Mouse (Mus musculus): ENCODE results near the gene 1110059E24Rik. TPM values are rescaled to one million over a fixed set of nuclear protein-coding genes. Genes with fewer than 3 reads are reported as not detected.

The 1110059E24Rik gene
- 17.1 TPM for polyA plus RNA-seq (2012; fragmentation: generic; extraction: Trizol)
- long read RNA-seq, experiment 1, transcript 1110059E24Rik-207 (3 exons, 942 nt) = minor isoform, 6 of 26 reads
- long read RNA-seq, experiment 1, transcript 1110059E24Rik-201 (4 exons, 1,614 nt) = major isoform, 17 of 26 reads
- long read RNA-seq, experiment 1, partial matches to known transcripts = 0 of 26 reads
- long read RNA-seq, experiment 1, other reads (novel, unspliced or antisense) = 3 of 26 reads
- long read RNA-seq, experiment 2, transcript 1110059E24Rik-201 (4 exons, 1,614 nt) = major isoform, 69 of 96 reads
- long read RNA-seq, experiment 2, transcript 1110059E24Rik-207 (3 exons, 942 nt) = minor isoform, 23 of 96 reads
- long read RNA-seq, experiment 2, partial matches to known transcripts = 0 of 96 reads
- long read RNA-seq, experiment 2, other reads (novel, unspliced or antisense) = 4 of 96 reads

GRCm38 (mm10) chr19:21652285-21653171 is at the start of gene 1110059E24Rik:
Gene 1110059E24Rik, minus strand, starts transcription at chr19:21652976.
- Histone ChIP-seq H3K27me3 (ENCODE audit: control insufficient read depth, insufficient read depth, insufficient read length) (no peaks in the 10 kb centered on the region), H3K36me3 (ENCODE audit: control insufficient read depth, insufficient read depth) (peaks cover 13% of the 10 kb centered on the region), H3ac (ENCODE audit: control insufficient read depth, insufficient read length, low read depth) (peak within 1 kb of the TSS; percentile 64), H3K79me2 (ENCODE audit: control insufficient read depth, insufficient read depth) (peaks cover 92% of the 10 kb centered on the region), H3K79me3 (ENCODE audit: low read depth) (peaks cover 80% of the 10 kb centered on the region), H3K4me3 (ENCODE audit: insufficient read depth, poor library complexity, severe bottlenecking) (peak within 1 kb of the TSS; percentile 81)
- TF ChIP-seq USF1 (IDR thresholded peaks at IDR 0.05; ENCODE audit: low read depth) = peak; percentile 99
- no peak for TF ChIP-seq CTCF (IDR thresholded peaks at IDR 0.05; ENCODE audit: control insufficient read depth, insufficient read depth, insufficient read length)
- no peak for TF ChIP-seq FOSL1 (IDR thresholded peaks at IDR 0.05; ENCODE audit: insufficient read depth, low read length, poor library complexity, severe bottlenecking)
- no peak for TF ChIP-seq MYOD1 (IDR thresholded peaks at IDR 0.05; ENCODE audit: control insufficient read depth, insufficient read length, low read depth)
- TF ChIP-seq CEBPB (IDR thresholded peaks at IDR 0.05; ENCODE audit: low read depth) = no peak
- TF ChIP-seq MYOG (IDR thresholded peaks at IDR 0.05; ENCODE audit: control insufficient read depth, extremely low read depth, insufficient read length) = no peak
- TF ChIP-seq MAX (IDR thresholded peaks at IDR 0.05) = peak; percentile 67

- H3K36me3 ChIP-seq (ENCODE audit: control insufficient read depth, insufficient read depth) = peaks cover 49% of the 10 kb centered on the region
- H3K27me3 ChIP-seq (ENCODE audit: control insufficient read depth, insufficient read depth, insufficient read length) = no peaks in the 10 kb centered on the region
- peaks cover 22% of the 10 kb centered on the region for H3K79me2 ChIP-seq (ENCODE audit: control insufficient read depth, insufficient read depth)
- H3K79me3 ChIP-seq (ENCODE audit: low read depth) = peaks cover 13% of the 10 kb centered on the region
- H3ac ChIP-seq (ENCODE audit: control insufficient read depth, insufficient read length, low read depth) = no peak overlapping the region
- H3K4me3 ChIP-seq (ENCODE audit: insufficient read depth, poor library complexity, severe bottlenecking) = no peak overlapping the region
- TF ChIP-seq USF1 (IDR thresholded peaks at IDR 0.05; ENCODE audit: low read depth) (no peak), FOSL1 (IDR thresholded peaks at IDR 0.05; ENCODE audit: insufficient read depth, low read length, poor library complexity, severe bottlenecking) (no peak), MAX (IDR thresholded peaks at IDR 0.05) (no peak), MYOD1 (IDR thresholded peaks at IDR 0.05; ENCODE audit: control insufficient read depth, insufficient read length, low read depth) (no peak), MYOG (IDR thresholded peaks at IDR 0.05; ENCODE audit: control insufficient read depth, extremely low read depth, insufficient read length) (no peak), CTCF (IDR thresholded peaks at IDR 0.05; ENCODE audit: control insufficient read depth, insufficient read depth, insufficient read length) (no peak), CEBPB (IDR thresholded peaks at IDR 0.05; ENCODE audit: low read depth) (no peak)
Measured at GRCm38 (mm10) chr19:21680986-21681385, 28.2 kb upstream of the 1110059E24Rik start.

GRCm38 (mm10) chr19:21680091-21680490 is 27.3 kb upstream of the 1110059E24Rik start:
- Histone ChIP-seq H3K36me3 (ENCODE audit: control insufficient read depth, insufficient read depth) (peaks cover 49% of the 10 kb centered on the region), H3ac (ENCODE audit: control insufficient read depth, insufficient read length, low read depth) (no peak overlapping the region), H3K27me3 (ENCODE audit: control insufficient read depth, insufficient read depth, insufficient read length) (no peaks in the 10 kb centered on the region), H3K4me3 (ENCODE audit: insufficient read depth, poor library complexity, severe bottlenecking) (no peak overlapping the region), H3K79me2 (ENCODE audit: control insufficient read depth, insufficient read depth) (peaks cover 31% of the 10 kb centered on the region), H3K79me3 (ENCODE audit: low read depth) (peaks cover 21% of the 10 kb centered on the region)
- TF ChIP-seq MYOD1 (IDR thresholded peaks at IDR 0.05; ENCODE audit: control insufficient read depth, insufficient read length, low read depth) (no peak), MYOG (IDR thresholded peaks at IDR 0.05; ENCODE audit: control insufficient read depth, extremely low read depth, insufficient read length) (no peak), CEBPB (IDR thresholded peaks at IDR 0.05; ENCODE audit: low read depth) (no peak), USF1 (IDR thresholded peaks at IDR 0.05; ENCODE audit: low read depth) (no peak), MAX (IDR thresholded peaks at IDR 0.05) (no peak)

GRCm38 (mm10) chr19:21674354-21675096 is 21.7 kb upstream of the 1110059E24Rik start:
- Histone ChIP-seq H3K27me3 (ENCODE audit: control insufficient read depth, insufficient read depth, insufficient read length) (no peaks in the 10 kb centered on the region), H3ac (ENCODE audit: control insufficient read depth, insufficient read length, low read depth) (no peak overlapping the region), H3K4me3 (ENCODE audit: insufficient read depth, poor library complexity, severe bottlenecking) (no peak overlapping the region), H3K79me2 (ENCODE audit: control insufficient read depth, insufficient read depth) (peaks cover 85% of the 10 kb centered on the region), H3K79me3 (ENCODE audit: low read depth) (peaks cover 64% of the 10 kb centered on the region), H3K36me3 (ENCODE audit: control insufficient read depth, insufficient read depth) (peaks cover 25% of the 10 kb centered on the region)
- TF ChIP-seq MAX (IDR thresholded peaks at IDR 0.05) (no peak), MYOG (IDR thresholded peaks at IDR 0.05; ENCODE audit: control insufficient read depth, extremely low read depth, insufficient read length) (no peak), USF1 (IDR thresholded peaks at IDR 0.05; ENCODE audit: low read depth) (no peak), CTCF (IDR thresholded peaks at IDR 0.05; ENCODE audit: control insufficient read depth, insufficient read depth, insufficient read length) (no peak), FOSL1 (IDR thresholded peaks at IDR 0.05; ENCODE audit: insufficient read depth, low read length, poor library complexity, severe bottlenecking) (no peak), MYOD1 (IDR thresholded peaks at IDR 0.05; ENCODE audit: control insufficient read depth, insufficient read length, low read depth) (no peak), CEBPB (IDR thresholded peaks at IDR 0.05; ENCODE audit: low read depth) (no peak)

GRCm38 (mm10) chr19:21669650-21670049 is 16.9 kb upstream of the 1110059E24Rik start:
- H3K27me3 ChIP-seq (ENCODE audit: control insufficient read depth, insufficient read depth, insufficient read length) = no peaks in the 10 kb centered on the region
- H3K79me2 ChIP-seq (ENCODE audit: control insufficient read depth, insufficient read depth) = peaks cover 90% of the 10 kb centered on the region
- peaks cover 16% of the 10 kb centered on the region for H3K36me3 ChIP-seq (ENCODE audit: control insufficient read depth, insufficient read depth)
- H3K4me3 ChIP-seq (ENCODE audit: insufficient read depth, poor library complexity, severe bottlenecking) = no peak overlapping the region
- no peak overlapping the region for H3ac ChIP-seq (ENCODE audit: control insufficient read depth, insufficient read length, low read depth)
- no peak for TF ChIP-seq CTCF (IDR thresholded peaks at IDR 0.05; ENCODE audit: control insufficient read depth, insufficient read depth, insufficient read length)
- no peak for TF ChIP-seq MAX (IDR thresholded peaks at IDR 0.05)
- no peak for TF ChIP-seq MYOG (IDR thresholded peaks at IDR 0.05; ENCODE audit: control insufficient read depth, extremely low read depth, insufficient read length)
- no peak for TF ChIP-seq FOSL1 (IDR thresholded peaks at IDR 0.05; ENCODE audit: insufficient read depth, low read length, poor library complexity, severe bottlenecking)
- no peak for TF ChIP-seq USF1 (IDR thresholded peaks at IDR 0.05; ENCODE audit: low read depth)
- TF ChIP-seq MYOD1 (IDR thresholded peaks at IDR 0.05; ENCODE audit: control insufficient read depth, insufficient read length, low read depth) = no peak
- no peak for TF ChIP-seq CEBPB (IDR thresholded peaks at IDR 0.05; ENCODE audit: low read depth)
- peaks cover 74% of the 10 kb centered on the region for H3K79me3 ChIP-seq (ENCODE audit: low read depth)
